Mouse (Mus musculus): ENCODE measurements at regions not wholly inside any gene's neighbourhood (a gene's known extent, or its start where the extent isn't known, plus 50 kb on each side); places are given as distances from the start of the nearest gene placed in this dataset.
A peak's percentile ranks its signal among the peaks of the same experiment; 100 is the strongest.

DNA sequence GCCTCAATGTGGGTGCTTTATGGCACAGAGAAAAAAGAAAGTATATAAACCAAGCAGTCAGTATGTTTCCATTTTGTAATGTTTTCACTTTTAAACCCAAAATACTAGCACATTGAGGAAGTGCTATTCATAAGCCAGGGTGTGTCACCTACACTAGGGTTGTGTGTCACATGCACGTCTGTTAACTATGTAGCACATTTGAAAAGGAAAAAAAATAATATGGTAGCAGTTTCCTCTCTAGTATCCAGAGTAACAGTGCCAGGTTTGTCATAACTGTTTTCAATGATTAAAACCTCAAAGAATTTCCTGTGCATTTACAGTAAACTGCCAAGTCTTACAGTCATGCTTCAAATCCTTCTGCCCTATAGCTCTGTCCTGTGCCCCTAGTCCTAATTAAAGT is 424.8 kb downstream of the Tmem161b start:
- no peak for DNase-seq

DNA sequence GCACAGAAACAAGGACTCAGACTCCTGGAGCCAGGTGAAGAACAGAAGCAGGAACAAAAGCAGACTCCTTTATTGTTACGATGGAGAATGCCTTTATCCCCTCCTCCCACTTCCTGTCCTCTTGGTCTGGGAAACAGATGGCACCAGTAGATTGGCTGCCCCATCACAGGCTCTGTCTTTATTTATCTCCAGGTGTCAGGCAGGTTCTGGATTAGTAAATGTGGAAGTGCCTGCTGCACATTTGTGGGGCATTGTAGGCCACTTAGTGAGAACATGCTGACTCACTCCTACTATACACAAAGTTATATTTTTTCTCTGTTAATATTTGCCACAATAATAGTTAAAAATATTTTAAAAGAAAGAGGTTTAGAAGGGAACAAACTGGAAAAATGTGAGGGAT is 426.0 kb downstream of the Tmem161b start:
- no peak for DNase-seq

DNA sequence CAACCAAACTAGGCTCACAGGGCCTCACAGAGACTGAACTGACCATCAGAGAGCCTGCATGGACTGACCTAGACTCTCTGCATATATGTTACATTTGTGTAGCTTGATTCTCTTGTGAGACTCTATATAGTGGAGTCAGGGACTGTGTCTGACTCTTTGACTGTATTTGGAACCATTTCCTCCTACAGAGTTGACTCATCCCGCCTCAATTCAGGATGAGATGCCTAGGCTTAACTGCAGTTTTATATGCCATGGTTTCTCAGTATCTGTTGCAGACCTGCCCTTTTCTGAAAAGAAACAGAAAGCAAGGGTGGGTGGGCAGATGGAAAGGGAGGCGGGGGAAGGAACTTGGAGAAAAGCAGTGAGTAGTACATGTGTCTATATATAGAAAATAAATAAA is 441.9 kb downstream of the Tmem161b start:
- DNase-seq: no peak

DNA sequence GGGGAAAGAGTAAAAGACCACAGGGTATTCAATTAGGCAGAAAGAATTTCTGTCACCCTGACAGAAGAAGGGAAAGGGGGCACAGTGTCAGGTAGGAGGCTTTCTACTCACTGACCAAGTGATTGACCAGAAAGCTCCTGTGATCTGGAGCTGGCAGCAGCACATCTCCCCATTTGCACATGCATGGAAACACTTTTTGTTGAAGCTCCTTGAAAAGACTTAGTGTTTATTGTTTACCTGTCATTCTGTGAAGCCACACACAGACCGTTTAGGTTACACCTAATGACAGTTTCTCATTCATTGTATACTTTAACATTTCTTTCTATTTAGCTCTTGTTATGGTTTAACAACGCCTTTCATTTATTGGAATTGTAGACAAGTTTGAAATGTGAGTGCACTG is 458.9 kb downstream of the Tmem161b start:
- no peak for DNase-seq

DNA sequence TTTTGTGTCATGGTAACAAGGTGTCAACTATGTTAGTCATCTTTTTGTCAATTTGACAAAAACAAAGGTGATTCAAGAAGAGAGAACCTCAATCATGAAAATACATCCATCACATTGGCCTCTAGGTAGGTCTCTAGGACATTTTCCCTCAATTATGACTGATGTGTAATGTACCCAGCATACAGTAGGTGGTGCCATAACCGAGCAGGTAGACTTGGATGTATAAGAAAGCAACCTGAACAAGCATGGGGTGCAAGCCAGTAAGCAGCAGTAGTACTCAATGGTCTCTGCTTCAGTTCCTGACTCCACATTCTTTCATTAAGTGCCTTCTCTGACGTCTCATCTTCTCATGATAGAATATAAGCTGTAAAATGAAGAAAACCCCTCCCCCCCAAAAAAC is 463.8 kb downstream of the Tmem161b start:
- no peak for DNase-seq

DNA sequence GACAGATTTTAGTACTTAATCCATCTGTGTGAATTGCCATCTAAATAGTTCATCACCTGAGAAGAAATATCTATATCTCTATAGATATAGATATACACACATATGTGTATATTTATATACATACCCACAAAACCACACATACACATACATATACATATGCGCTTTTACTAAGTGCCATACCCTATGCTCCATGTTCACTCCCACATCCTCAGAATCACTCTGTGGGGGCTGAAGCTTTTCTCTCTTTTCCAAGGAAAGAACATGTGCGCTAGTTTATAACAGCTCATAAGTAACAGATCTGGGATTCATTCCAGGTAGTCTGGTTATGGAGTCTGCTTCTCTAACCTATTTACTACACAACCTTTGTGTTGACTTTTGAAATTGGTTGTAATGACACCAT is 471.4 kb downstream of the Tmem161b start:
- DNase-seq: no peak

DNA sequence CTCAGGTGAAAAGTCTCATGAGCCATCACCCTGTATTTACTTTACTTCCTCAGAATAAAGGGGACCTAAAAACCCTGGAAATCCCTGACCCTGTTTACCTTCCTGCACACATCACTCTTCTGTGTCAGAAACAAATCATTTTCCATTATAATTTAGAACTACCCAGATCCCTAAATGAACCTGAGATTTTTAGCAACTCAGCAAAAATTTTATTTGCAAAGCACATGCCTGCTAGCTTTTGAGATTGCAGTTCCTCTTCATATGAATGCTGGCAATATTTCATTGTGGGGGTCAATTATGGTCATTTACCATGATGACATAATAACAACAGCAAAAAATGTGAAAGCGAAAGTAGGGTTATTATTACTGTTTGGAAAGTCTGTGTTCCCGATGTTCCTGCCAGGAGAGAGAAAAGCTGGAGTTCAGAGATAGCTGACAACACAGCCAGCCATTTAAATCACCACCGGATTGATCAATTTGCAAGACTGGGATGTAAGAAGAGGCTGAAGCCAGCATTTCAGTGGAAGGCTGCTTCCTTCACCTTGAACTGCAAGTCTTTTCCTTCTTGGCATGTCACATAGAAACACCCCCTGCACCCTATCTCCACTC is 476.5 kb downstream of the Tmem161b start:
- DNase-seq: no peak

DNA sequence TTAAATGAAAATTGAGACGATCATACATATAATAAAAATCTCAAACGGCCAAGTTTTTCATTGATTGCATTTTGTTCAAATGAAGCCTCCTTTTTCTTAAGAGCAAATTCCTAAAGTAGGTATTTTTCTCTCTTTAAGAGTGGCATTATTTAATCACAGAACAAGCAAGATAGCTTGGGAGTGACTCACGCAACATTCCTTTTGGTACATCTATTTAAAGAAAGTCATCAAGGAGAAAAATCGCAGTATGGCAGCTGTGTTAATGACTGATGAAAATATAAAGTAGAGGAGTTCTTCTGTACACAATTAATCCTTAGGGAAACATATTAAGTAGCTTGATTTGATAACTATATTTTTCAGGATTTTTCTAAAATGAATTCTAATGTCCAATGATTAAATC is 448.0 kb upstream of the Ccnh start:
- no peak for DNase-seq

DNA sequence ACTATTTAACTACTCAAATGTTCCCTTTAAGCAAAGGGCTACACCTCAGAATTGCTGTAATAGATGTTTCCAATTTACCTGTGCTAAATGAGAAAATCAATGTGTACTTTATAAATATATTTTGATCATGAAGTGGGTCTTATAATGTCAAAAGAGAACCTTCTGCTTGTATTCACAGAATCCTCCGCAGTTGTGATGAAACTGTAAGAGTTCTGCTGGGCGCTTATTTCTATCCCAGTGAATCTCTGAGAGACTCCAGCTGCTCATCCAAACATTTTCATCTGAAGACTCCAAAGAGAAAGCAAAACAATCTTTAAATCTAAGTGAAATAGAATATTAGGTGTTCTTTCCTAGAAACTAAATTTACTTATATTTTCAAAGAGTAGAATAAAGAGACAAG is 440.9 kb upstream of the Ccnh start:
- no peak for DNase-seq

DNA sequence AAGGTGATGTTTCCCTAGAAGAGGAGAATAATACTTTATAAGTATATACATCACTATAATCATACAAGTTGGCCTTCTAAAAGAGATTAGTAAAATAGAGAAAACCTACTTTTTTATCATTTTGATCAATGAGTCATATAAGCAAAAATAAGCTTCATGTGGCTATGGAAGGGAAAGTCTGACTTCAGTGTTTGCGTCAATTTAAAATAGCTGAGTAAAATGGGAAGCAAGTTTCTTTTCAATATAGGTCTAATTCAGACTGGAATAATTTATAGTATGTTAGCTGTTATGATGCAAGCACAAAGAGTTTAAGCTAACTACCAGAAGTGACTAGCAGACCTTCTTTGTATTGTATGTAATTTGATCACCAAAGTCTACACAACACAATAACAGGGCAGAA is 440.0 kb upstream of the Ccnh start:
- DNase-seq: no peak

DNA sequence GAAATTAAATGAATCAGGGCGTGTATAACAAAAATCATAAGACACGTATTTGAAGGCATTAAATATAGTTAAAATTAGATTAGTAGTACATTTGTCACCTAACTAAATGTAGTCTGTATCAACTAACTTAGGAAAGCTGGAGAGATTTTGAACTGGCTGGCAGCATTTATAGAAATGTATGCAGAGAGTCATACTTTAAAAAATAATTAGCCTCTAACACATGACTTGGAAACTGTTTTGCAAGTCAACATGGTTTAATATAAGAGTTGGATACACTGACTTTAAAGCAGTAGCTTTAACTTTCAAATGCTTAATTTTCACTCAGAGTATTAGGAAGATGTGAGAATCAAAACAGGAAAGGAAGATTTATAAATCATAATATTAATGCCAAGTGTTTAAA is 439.1 kb upstream of the Ccnh start:
- DNase-seq: no peak

DNA sequence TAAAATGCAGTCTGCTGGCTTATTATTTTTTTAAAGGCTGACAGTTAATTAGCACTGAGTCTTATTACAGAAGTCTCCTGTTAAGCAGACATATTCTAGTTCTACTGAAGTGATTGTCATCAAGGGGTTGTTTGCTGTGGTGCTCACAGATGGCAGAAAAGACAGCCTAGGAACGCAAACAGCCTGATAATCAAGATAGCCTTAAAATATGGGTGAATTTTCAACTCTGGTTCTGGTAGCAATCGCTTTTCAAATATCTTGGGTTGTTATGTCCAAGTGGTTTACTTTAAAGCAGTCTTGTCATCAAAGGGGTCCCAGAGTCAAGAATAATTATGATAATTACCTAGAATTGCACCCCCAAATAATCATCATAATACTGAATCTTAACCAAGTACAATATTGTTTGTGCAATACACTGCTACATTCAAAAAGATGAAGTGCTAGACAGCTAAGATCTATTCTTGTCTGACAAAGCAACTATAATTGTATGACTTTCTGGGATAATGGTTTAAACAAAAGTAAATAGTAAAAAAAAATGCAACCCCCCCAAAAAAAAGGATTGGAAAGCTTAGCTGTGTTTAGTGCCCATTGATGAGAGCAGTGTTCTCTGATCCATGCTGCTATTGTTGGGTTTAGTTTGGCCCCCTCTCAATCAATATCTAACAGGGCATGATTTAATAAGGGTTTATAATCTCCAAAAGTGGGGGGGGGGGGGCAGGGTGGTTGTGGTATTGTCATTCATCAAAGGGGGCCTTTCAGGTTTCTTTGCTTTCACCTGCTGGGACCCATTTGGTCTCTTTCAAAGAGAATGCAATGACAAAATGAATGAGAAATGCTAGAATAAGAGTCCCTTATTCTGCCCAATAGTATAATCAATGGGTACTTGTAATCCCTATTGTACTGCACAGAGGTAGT is 437.4 kb upstream of the Ccnh start:
- no peak for DNase-seq

DNA sequence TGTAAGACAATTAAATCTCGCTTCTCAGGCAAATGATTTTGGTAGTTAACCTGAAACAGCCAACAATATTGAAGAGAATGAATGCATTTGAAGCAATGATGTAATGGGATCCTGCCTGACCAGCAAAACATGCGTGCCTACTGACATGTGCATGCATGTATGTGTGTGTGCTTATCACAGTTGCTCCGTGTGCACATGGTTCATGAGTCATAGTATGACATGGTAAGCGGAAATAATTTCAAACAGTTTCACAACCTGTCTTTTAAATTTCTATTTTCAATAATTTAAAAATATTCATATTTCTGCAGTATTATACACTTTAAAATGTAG is 436.8 kb upstream of the Ccnh start:
- no peak for DNase-seq

DNA sequence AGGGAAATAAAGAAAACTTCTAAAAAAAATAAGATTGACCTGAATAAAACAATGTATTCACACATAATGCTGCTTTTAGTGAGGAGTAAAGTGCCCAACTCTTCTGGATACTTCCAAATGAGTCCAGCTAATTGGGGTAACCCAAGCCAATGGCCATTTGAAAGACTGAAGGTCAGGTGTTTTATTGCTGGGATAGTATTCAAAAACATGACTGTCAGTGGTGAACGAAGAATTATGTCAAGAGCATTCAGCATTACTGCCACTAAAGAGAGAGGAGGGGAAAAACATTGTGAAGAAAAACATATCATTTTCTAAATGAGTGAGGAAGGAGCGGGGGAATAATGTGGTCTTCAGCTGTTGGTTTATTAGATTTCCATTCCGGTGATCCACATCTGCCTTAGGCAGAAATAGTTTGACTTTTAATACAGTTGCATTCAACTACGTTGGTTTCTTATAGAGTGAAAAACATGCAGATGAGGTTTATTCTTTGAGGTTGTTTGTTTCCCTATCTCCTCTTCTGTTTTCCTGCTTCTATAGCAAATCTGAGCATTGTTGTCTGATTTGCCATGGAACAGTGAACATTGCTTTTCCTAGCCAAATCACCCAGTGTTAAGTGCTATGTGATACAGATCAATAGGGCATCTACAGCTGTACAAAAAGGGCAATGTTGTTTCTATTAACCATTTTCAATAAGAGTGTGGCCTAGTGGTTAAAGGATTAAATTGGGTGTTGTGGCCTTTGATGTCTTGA is 435.3 kb upstream of the Ccnh start:
- DNase-seq: no peak

DNA sequence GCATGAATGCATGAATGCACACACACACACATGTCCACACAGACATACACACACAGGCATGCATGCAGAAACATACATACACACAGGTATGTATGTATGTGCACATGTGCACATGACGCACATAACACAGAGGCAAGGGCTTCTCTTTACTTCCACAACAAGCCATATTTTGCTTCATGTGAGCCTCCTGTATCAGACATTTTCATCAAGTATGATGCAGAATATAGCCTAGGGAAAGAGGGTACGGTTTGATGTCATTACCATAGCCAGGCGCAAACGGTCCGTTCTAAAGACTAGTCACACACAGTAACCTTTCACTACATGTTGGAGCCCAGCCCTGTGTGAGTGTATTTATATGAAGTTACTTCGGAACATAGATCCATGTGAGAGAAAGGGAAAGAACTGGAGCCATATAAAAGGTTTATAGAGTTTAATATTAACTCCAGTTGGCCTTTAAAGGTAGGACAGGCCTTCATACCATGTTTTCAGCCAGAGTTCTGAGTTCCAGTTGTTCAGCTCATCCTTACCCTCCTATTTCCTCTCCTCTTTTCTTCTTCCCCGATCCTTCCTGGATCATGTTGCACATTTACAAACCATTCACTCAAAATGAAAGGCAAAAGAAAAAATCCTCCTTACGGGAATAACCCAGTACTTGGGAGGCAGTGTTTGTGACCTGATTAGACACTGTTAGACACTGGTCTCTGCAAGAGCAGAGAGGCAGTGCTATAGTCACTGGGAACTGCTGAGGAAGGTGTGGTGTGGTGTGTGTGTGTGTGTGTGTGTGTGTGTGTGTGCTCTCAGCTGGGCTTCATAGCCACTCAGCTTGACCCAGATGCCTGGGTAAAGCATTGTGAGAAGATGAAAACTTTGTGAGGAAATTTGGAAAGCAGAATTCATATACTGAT is 434.1 kb upstream of the Ccnh start:
- no peak for DNase-seq

DNA sequence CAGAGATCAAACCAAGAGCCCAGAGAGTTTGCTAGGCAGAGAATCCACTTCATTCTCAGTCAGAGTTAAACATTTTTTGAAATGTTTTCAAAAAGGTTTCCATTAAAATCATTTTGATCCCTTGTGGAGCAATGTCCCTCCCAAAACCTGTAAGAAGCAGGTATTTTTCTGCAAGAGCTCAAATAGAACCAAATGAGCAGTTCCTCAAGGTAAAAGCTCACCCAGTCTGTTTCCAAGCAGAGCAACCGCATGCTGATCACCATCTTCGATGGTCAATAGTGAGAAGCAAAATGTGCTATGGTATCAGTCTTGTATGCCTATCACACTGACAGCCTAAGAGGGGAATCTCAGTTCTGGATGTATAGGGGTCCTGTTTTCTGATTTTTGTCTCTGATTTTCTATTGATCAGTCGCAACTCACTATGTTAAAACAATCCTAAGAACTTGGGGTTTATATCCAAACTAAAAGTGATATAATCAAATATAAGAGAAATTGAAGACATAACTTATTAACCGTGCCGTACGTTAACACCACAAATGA is 432.3 kb upstream of the Ccnh start:
- DNase-seq: no peak

DNA sequence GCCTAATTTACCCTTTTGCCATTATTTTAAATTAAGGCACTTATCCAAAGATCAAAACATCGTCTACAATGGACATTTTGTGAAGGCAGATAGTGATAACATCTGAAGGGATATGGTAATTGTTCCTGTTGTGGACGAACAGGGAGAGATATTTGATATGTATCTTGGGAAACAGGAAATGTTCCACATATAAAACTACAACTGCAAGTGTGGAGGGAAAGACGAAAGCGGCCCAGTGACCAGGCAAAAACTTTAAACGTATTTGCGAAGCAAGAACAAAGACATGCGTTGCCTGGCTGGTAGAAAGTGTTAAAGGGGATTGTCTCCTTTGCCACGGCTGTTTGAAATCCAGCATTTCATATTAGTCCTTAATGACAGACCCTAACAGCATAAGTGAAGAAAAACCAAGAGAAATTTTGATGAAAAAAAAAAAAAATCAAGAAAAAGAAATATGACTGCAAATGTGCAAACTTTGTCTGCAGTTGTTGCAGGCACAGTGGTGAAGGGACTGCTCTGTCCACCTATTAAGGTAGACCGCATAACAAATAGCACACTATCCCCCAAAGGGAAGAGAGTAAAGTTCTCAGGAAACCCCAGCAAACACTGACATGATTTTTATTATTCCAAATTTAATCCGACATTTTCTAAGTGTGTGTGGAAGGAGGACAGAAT is 431.2 kb upstream of the Ccnh start:
- DNase-seq: no peak

DNA sequence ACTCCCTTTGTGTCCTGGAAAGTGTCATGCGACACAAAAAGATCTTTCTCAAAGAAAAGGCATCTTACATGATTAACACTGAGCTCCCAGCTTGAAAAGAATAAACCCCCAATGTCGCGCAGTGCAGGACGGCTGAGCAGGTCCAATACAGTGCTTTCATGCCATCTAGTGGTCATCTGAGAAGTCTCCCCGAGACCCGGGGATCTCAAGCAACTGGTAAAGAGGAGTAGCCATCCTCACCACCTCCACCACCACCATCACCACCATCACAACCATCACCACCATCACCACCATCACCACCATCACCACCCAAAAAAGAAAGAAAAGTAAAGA is 430.7 kb upstream of the Ccnh start:
- peak; percentile 23 for DNase-seq

DNA sequence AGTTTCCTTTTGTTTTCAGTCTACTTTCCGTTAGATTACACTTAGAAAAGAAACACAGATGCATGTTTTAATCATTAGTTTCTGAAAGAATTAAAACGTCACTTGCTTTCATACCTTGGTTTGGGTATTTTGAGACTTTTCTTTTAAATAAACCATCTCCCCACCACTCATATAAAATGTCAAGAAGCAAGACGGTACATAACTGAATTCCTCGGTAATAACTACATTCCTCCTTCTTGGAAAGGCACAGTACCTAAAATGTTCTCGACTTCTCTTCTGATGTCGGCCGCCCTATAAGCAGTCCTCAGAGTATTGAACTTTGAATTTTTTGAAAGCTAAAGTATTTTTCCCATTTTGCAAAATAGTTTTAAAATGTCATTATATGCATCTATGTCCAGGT is 430.1 kb upstream of the Ccnh start:
- no peak for DNase-seq

DNA sequence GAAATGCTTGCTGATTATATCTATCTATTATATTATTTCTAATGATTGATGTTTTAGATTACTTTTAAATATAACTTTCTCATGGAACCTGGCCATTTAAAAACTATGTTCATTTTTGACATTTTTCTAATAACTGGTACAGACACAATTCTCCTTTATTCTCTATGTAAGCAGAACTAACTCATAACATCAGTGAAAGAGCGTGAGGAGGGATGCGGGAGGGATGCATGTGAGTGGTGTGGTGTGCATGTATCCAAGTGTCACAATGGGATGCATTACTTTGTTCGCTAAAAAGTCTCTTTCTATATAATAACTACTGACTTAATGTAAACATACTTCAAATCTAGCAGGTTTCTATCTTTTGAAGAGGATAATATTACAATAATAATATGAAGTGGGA is 428.7 kb upstream of the Ccnh start:
- DNase-seq: no peak

DNA sequence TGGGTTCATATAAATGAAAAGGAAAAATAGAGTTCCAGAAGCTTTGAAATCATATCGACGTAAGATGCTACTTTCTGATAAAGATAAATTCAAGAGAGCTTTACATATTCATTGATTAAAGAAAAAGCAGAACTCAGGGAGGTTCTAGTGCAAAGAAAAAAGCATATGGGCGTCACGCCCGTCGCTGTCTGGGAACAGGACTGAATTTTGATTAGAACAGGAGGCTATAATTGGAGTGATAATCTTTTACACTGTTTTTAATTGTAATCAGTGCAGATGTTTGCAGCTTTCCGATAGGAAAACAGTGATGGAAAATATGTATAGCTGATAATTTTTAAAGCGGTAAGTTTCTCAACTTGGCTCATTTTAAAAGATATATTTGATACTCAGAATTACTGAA is 428.2 kb upstream of the Ccnh start:
- no peak for DNase-seq

DNA sequence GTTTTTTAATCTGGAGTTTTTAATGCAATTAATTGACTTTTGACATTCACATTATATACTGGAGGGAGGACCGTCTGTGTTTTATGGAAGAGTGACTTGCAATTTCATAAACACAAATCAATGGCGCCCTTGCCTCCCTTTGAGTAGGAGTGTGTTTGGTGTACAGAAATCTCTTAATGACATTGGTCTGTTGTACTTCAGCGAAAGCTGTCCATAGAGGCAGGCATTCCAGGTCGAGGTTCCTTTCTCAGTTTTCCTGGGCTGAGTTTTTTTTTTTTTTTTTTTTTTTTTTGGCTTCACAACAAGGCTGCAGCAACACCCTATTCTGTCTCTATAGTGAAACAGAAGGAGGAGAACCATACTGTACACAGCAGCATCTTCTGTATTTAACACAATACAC is 427.4 kb upstream of the Ccnh start:
- no peak for DNase-seq

All from adrenal gland, postnatal 25 days (tissue).